In the genomic region with DNA sequence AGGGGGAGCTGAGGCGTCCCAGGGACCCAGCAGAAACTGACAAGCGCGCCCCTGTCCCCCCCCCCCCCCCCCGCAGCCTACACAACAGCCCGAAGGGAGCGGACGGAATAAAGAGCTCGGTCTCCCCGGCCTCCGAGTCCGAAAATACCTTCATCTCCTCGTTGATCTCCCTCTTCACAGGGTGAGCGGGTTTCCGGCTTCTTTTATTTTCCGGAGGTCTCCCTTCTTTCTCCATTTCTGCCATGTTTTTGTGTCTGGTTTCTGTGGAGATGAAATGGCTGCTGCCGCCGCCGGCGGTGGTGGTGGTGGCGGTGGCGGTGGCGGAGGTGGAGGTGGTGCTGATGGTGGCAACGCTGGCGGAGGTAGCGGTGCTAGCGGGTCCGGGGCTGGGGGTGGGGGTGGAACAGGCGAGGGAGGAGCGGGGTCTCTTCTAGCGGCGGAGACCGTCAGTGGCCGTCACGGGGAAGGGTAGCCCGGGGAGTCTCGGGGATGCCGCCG, we compare ENCODE assay signal across 8 mouse cellular contexts. TPM values are rescaled to one million over a fixed set of nuclear protein-coding genes. Genes with fewer than 3 reads are reported as not detected.
DNase-seq lines count a peak whose midpoint lies in the region; ATAC-seq and TF ChIP-seq lines count a peak whose summit lies in the region.

No protein-coding gene starts in this region.

- no peak for TF ChIP-seq RAD21 in CH12.LX (IDR thresholded peaks at IDR 0.05; ENCODE audit: low read depth, low read length)

- no peak for TF ChIP-seq EP300 in CH12.LX (IDR thresholded peaks at IDR 0.05; ENCODE audit: low read length)

- H3K79me2 ChIP-seq in CH12.LX (replicated peaks; ENCODE audit: control insufficient read depth, extremely low read depth, insufficient read depth, poor library complexity, severe bottlenecking): no peaks in the 10 kb centered on the region

- 2% methylated on average over 33 of the region's 38 CpGs for WGBS in embryonic facial prominence, embryonic 12.5 days
- 0% methylated on average over 30 of the region's 38 CpGs for WGBS in hindbrain, embryonic 16.5 days
- 0% methylated on average over 21 of the region's 38 CpGs for WGBS in midbrain, embryonic 11.5 days

- H3K4me3 ChIP-seq in CH12.LX (replicated peaks in 1 of 3; ENCODE audit: low read depth in 2 of 3, low read length in 2 of 3, poor library complexity in 1 of 3): peak overlapping the region; percentile 24 to 58 (median 51)
- H3K4me3 ChIP-seq in embryonic facial prominence, embryonic 12.5 days: peak overlapping the region; percentile 73
- H3K4me3 ChIP-seq in hindbrain, embryonic 16.5 days (ENCODE audit: low read length): peak overlapping the region; percentile 96
- H3K4me3 ChIP-seq in midbrain, embryonic 11.5 days (ENCODE audit: low read depth, low read length): peak overlapping the region; percentile 90

- ATAC-seq in embryonic facial prominence, embryonic 12.5 days (ENCODE audit: insufficient number of reproducible peaks, insufficient read depth, low FRiP score, low TSS enrichment): 0 out of 2 replicates have a peak, but pooled peaks have one; percentile 22
- ATAC-seq in hindbrain, embryonic 16.5 days: peak; percentile 65
- ATAC-seq in midbrain, embryonic 11.5 days (ENCODE audit: low FRiP score): peak; percentile 57
- no peak for ATAC-seq in megakaryocyte-erythroid progenitor cell, adult 5-6 weeks (replicated peaks; ENCODE audit: low FRiP score, low TSS enrichment, poor library complexity, severe bottlenecking)

- H3K9ac ChIP-seq in CH12.LX (ENCODE audit: insufficient read depth, low read depth): peak overlapping the region; percentile 24; the same call in 1 of the 2 replicates
- peak overlapping the region; percentile 88 for H3K9ac ChIP-seq in embryonic facial prominence, embryonic 12.5 days
- H3K9ac ChIP-seq in hindbrain, embryonic 16.5 days (ENCODE audit: low read depth, low read length): peak overlapping the region; percentile 95
- H3K9ac ChIP-seq in midbrain, embryonic 11.5 days (ENCODE audit: low read length): peak overlapping the region; percentile 90

- H3K27ac ChIP-seq in CH12.LX (ENCODE audit: insufficient read depth, low read depth): no peak overlapping the region
- peak overlapping the region; percentile 85 for H3K27ac ChIP-seq in embryonic facial prominence, embryonic 12.5 days
- peak overlapping the region; percentile 97 for H3K27ac ChIP-seq in hindbrain, embryonic 16.5 days (ENCODE audit: low read depth, low read length)
- peak overlapping the region; percentile 85 for H3K27ac ChIP-seq in midbrain, embryonic 11.5 days (ENCODE audit: low read depth, low read length)

- H3K4me1 ChIP-seq in CH12.LX (ENCODE audit: control insufficient read depth in 1 of 2, insufficient read depth in 2 of 2): no peaks in the 10 kb centered on the region
- H3K4me1 ChIP-seq in embryonic facial prominence, embryonic 12.5 days: peaks cover 13% of the 10 kb centered on the region
- peaks cover 25% of the 10 kb centered on the region for H3K4me1 ChIP-seq in hindbrain, embryonic 16.5 days (ENCODE audit: control insufficient read depth, insufficient read depth, low read depth, low read length)
- peaks cover 14% of the 10 kb centered on the region for H3K4me1 ChIP-seq in midbrain, embryonic 11.5 days (ENCODE audit: control insufficient read depth, insufficient read depth, low read length)

- peak; percentile 21 to 55 for DNase-seq in heart, adult 18-20 months
- no peak for DNase-seq in heart, adult 9 months (ENCODE audit: low spot score in 2 of 2)
- DNase-seq in CH12.LX (ENCODE audit: extremely low read depth): peak; percentile 6
- DNase-seq in midbrain, embryonic 11.5 days (ENCODE audit: low spot score, missing footprints): peak; percentile 95
- no peak for DNase-seq in adipocyte (ENCODE audit: low spot score)

- in situ Hi-C loops in CH12.LX (cut with MboI; ENCODE audit: low pct_ligation_motif_present, low pct_unique_long_range_greater_than_20kb, low sequenced_read_pairs): no loop called here

- dilution Hi-C loops in CH12.LX (cut with MboI; ENCODE audit: extremely low pct_ligation_motif_present, extremely low pct_unique_long_range_greater_than_20kb, low sequenced_read_pairs): no loop called here

- no peaks in the 10 kb centered on the region for H3K27me3 ChIP-seq in CH12.LX (replicated peaks)
- no peaks in the 10 kb centered on the region; the same call in 1 of the 2 replicates for H3K27me3 ChIP-seq in embryonic facial prominence, embryonic 12.5 days
- H3K27me3 ChIP-seq in hindbrain, embryonic 16.5 days (replicated peaks; ENCODE audit: control insufficient read depth, insufficient read depth, low read length): no peaks in the 10 kb centered on the region
- peaks cover 8% of the 10 kb centered on the region for H3K27me3 ChIP-seq in midbrain, embryonic 11.5 days (ENCODE audit: control insufficient read depth, insufficient read depth, low read length)

- peak overlapping the region; percentile 48 for H3K4me2 ChIP-seq in CH12.LX (ENCODE audit: insufficient read depth, low read depth, poor library complexity, severe bottlenecking)
- H3K4me2 ChIP-seq in embryonic facial prominence, embryonic 12.5 days (replicated peaks): peak overlapping the region; percentile 84
- peak overlapping the region; percentile 93 for H3K4me2 ChIP-seq in hindbrain, embryonic 16.5 days (ENCODE audit: low read length)
- peak overlapping the region; percentile 90 for H3K4me2 ChIP-seq in midbrain, embryonic 11.5 days

- no peak for TF ChIP-seq CTCF in CH12.LX (conservative IDR thresholded peaks at IDR 0.05 in 1 of 2, IDR thresholded peaks at IDR 0.05 in 1 of 2; ENCODE audit: low read depth in 2 of 2, low read length in 2 of 2)

- TF ChIP-seq POLR2A in CH12.LX (IDR thresholded peaks at IDR 0.05; ENCODE audit: low read depth, low read length): no peak

- peaks cover 6% of the 10 kb centered on the region for H3K9me3 ChIP-seq in CH12.LX (replicated peaks; ENCODE audit: low read length)
- H3K9me3 ChIP-seq in embryonic facial prominence, embryonic 12.5 days: no peaks in the 10 kb centered on the region
- no peaks in the 10 kb centered on the region for H3K9me3 ChIP-seq in hindbrain, embryonic 16.5 days (ENCODE audit: control insufficient read depth, low read length)
- no peaks in the 10 kb centered on the region for H3K9me3 ChIP-seq in midbrain, embryonic 11.5 days (ENCODE audit: control insufficient read depth, low read length)

- H3K36me3 ChIP-seq in CH12.LX (replicated peaks in 1 of 2; ENCODE audit: control insufficient read depth in 1 of 2, insufficient read depth in 1 of 2, low read length in 1 of 2): no peaks in the 10 kb centered on the region
- H3K36me3 ChIP-seq in embryonic facial prominence, embryonic 12.5 days: no peaks in the 10 kb centered on the region
- no peaks in the 10 kb centered on the region for H3K36me3 ChIP-seq in hindbrain, embryonic 16.5 days (ENCODE audit: control insufficient read depth, insufficient read depth, low read length)
- H3K36me3 ChIP-seq in midbrain, embryonic 11.5 days (ENCODE audit: control insufficient read depth, insufficient read depth, low read length): no peaks in the 10 kb centered on the region

TF ChIP-seq in CH12.LX, 34 proteins besides CTCF, POLR2A, EP300 and RAD21 (continues in another document):
- TF ChIP-seq SIN3A (IDR thresholded peaks at IDR 0.05; ENCODE audit: low read length) (no peak), ZC3H11A (IDR thresholded peaks at IDR 0.05; ENCODE audit: low read depth, low read length) (no peak), ZMIZ1 (IDR thresholded peaks at IDR 0.05; ENCODE audit: low read depth, low read length) (no peak), CHD1 (IDR thresholded peaks at IDR 0.05; ENCODE audit: low read depth, low read length) (no peak), MAFK (IDR thresholded peaks at IDR 0.05; ENCODE audit: insufficient replicate concordance, low read length) (no peak), NRF1 (IDR thresholded peaks at IDR 0.05; ENCODE audit: low read depth, low read length) (no peak), ELF1 (IDR thresholded peaks at IDR 0.05; ENCODE audit: low read depth, low read length) (no peak), JUN (IDR thresholded peaks at IDR 0.05; ENCODE audit: insufficient read depth, low read depth, low read length) (no peak), ZNF384 (IDR thresholded peaks at IDR 0.05; ENCODE audit: low read depth, low read length) (no peak)

RNA-seq across cellular contexts. Expression of a gene that starts 0.5 kb away (rescaled TPM):
- total RNA-seq in heart, adult 18-20 months (2021): 10 to 100 TPM; 12.3 to 15.4 TPM
- total RNA-seq in CH12.LX (2012; rRNA removed) (0.04 TPM in 2 replicates), CH12.LX (2014; rRNA removed) (0.08 and 0.22 TPM in 2 replicates)
- 0.56 and 0.77 TPM in 2 replicates for polyA plus RNA-seq in CH12.LX (2012; ENCODE audit: insufficient read length, low read depth)
- polyA plus RNA-seq in embryonic facial prominence, embryonic 12.5 days (2016; fragmentation: Nextera tagmentation; extraction: Ambion mirVana): 6.8 and 7.7 TPM in 2 replicates
- polyA plus RNA-seq in hindbrain, embryonic 16.5 days (2015; fragmentation: Nextera tagmentation; extraction: Ambion mirVana): 9.1 and 10.8 TPM in 2 replicates
- 5.7 and 5.8 TPM in 2 replicates for polyA plus RNA-seq in midbrain, embryonic 11.5 days (2014; fragmentation: Nextera tagmentation; extraction: Ambion mirVana)
- not detected in 2 replicates for total RNA-seq in megakaryocyte-erythroid progenitor cell, adult 5-6 weeks (2014; fragmentation: Nextera tagmentation)
- total RNA-seq in megakaryocyte-erythroid progenitor cell, adult 5-6 weeks (2017): not detected in 2 replicates

RNA-seq across cellular contexts. Expression of a gene that starts 0.6 kb away (rescaled TPM):
- 1 to 10 TPM; 2.9 to 3.8 TPM for total RNA-seq in heart, adult 18-20 months (2021)
- total RNA-seq in CH12.LX (2012; rRNA removed) (not detected in 2 replicates), CH12.LX (2014; rRNA removed) (0.15 TPM in 1 of 2 replicates, not detected in the other)
- polyA plus RNA-seq in CH12.LX (2012; ENCODE audit: insufficient read length, low read depth): not detected in 2 replicates
- polyA plus RNA-seq in embryonic facial prominence, embryonic 12.5 days (2016; fragmentation: Nextera tagmentation; extraction: Ambion mirVana): 1.8 and 2.1 TPM in 2 replicates
- 1.8 and 1.9 TPM in 2 replicates for polyA plus RNA-seq in hindbrain, embryonic 16.5 days (2015; fragmentation: Nextera tagmentation; extraction: Ambion mirVana)
- 0.92 and 1.5 TPM in 2 replicates for polyA plus RNA-seq in midbrain, embryonic 11.5 days (2014; fragmentation: Nextera tagmentation; extraction: Ambion mirVana)
- total RNA-seq in megakaryocyte-erythroid progenitor cell, adult 5-6 weeks (2014; fragmentation: Nextera tagmentation): not detected in 2 replicates
- not detected in 2 replicates for total RNA-seq in megakaryocyte-erythroid progenitor cell, adult 5-6 weeks (2017)

RNA-seq across cellular contexts. Expression of a gene that starts 47.4 kb away (rescaled TPM):
- 10 to 100 TPM; 35.0 to 35.9 TPM for total RNA-seq in heart, adult 18-20 months (2021)
- total RNA-seq in CH12.LX (2012; rRNA removed) (11.1 and 12.5 TPM in 2 replicates), CH12.LX (2014; rRNA removed) (17.9 and 18.4 TPM in 2 replicates)
- polyA plus RNA-seq in CH12.LX (2012; ENCODE audit: insufficient read length, low read depth): 13.2 and 14.3 TPM in 2 replicates
- 13.3 and 15.4 TPM in 2 replicates for polyA plus RNA-seq in embryonic facial prominence, embryonic 12.5 days (2016; fragmentation: Nextera tagmentation; extraction: Ambion mirVana)
- 15.5 and 16.2 TPM in 2 replicates for polyA plus RNA-seq in hindbrain, embryonic 16.5 days (2015; fragmentation: Nextera tagmentation; extraction: Ambion mirVana)
- 14.7 and 16.6 TPM in 2 replicates for polyA plus RNA-seq in midbrain, embryonic 11.5 days (2014; fragmentation: Nextera tagmentation; extraction: Ambion mirVana)
- 18.9 and 20.2 TPM in 2 replicates for total RNA-seq in megakaryocyte-erythroid progenitor cell, adult 5-6 weeks (2014; fragmentation: Nextera tagmentation)
- total RNA-seq in megakaryocyte-erythroid progenitor cell, adult 5-6 weeks (2017): 25.5 and 27.2 TPM in 2 replicates

Comparison
In these comparisons a context has a peak if more than half of its experiments do, and no peak if none do; other contexts are left out.
1. DNase-seq: peak in heart, adult 18-20 months (2 of 2), CH12.LX (single experiment) and midbrain, embryonic 11.5 days (single experiment); none in heart, adult 9 months (0 of 2) and adipocyte (single experiment).
2. H3K9ac ChIP-seq: peak in every context shown above with its lines; median percentile 95 in hindbrain, embryonic 16.5 days; 90 in midbrain, embryonic 11.5 days; 88 in embryonic facial prominence, embryonic 12.5 days; 24 in CH12.LX.
3. Peak in every context shown above with its lines, with median percentiles within 50 percentile points of each other: H3K4me2 ChIP-seq and H3K4me3 ChIP-seq.